Mouse (Mus musculus): Measurements from ENCODE around the gene Tecpr2. TPM values are rescaled to one million over a fixed set of nuclear protein-coding genes. Genes with fewer than 3 reads are reported as not detected.

Gene Tecpr2
- total RNA-seq, 2 experiments from 2014 or later = 2.3 to 2.9 TPM

- peak; percentile 1 for ATAC-seq (replicated peaks; ENCODE audit: low FRiP score, poor library complexity, severe bottlenecking)
Observed at GRCm38 (mm10) chr12:110974726-110975125, 85.7 kb downstream of the Tecpr2 start.

- no peak for ATAC-seq (replicated peaks; ENCODE audit: low FRiP score, poor library complexity, severe bottlenecking)
Observed at GRCm38 (mm10) chr12:110975385-110975784, 86.3 kb downstream of the Tecpr2 start.

GRCm38 (mm10) chr12:110975838-110976468 is 86.9 kb downstream of the Tecpr2 start:
- ATAC-seq (replicated peaks; ENCODE audit: low FRiP score, poor library complexity, severe bottlenecking) = no peak

GRCm38 (mm10) chr12:110976589-110977344 is 87.7 kb downstream of the Tecpr2 start:
- ATAC-seq (replicated peaks; ENCODE audit: low FRiP score, poor library complexity, severe bottlenecking) = no peak

- ATAC-seq (replicated peaks; ENCODE audit: low FRiP score, poor library complexity, severe bottlenecking) = no peak
Observed at GRCm38 (mm10) chr12:110977345-110977733, 88.3 kb downstream of the Tecpr2 start.

GRCm38 (mm10) chr12:110977896-110978606 is 89.0 kb downstream of the Tecpr2 start:
- ATAC-seq (replicated peaks; ENCODE audit: low FRiP score, poor library complexity, severe bottlenecking) = no peak

GRCm38 (mm10) chr12:110978607-110979406 is 89.7 kb downstream of the Tecpr2 start, which contains the start of gene Ankrd9:
Gene Ankrd9 (minus strand): TSS chr12:110979040.
- peak; percentile 72 for ATAC-seq (replicated peaks; ENCODE audit: low FRiP score, poor library complexity, severe bottlenecking)

GRCm38 (mm10) chr12:110979808-110980207 is 90.7 kb downstream of the Tecpr2 start:
- ATAC-seq (replicated peaks; ENCODE audit: low FRiP score, poor library complexity, severe bottlenecking) = no peak

GRCm38 (mm10) chr12:110981736-110982135 is 92.7 kb downstream of the Tecpr2 start:
- ATAC-seq (replicated peaks; ENCODE audit: low FRiP score, poor library complexity, severe bottlenecking) = no peak

GRCm38 (mm10) chr12:110983083-110983482 is 94.0 kb downstream of the Tecpr2 start:
- ATAC-seq (replicated peaks; ENCODE audit: low FRiP score, poor library complexity, severe bottlenecking) = no peak

- no peak for ATAC-seq (replicated peaks; ENCODE audit: low FRiP score, poor library complexity, severe bottlenecking)
Observed at GRCm38 (mm10) chr12:110983714-110984113, 94.7 kb downstream of the Tecpr2 start.

GRCm38 (mm10) chr12:110984598-110984997 is 95.5 kb downstream of the Tecpr2 start:
- no peak for ATAC-seq (replicated peaks; ENCODE audit: low FRiP score, poor library complexity, severe bottlenecking)

GRCm38 (mm10) chr12:110985141-110985540 is 96.1 kb downstream of the Tecpr2 start:
- ATAC-seq (replicated peaks; ENCODE audit: low FRiP score, poor library complexity, severe bottlenecking) = no peak

GRCm38 (mm10) chr12:110986536-110987425 is 97.7 kb downstream of the Tecpr2 start:
- ATAC-seq (replicated peaks; ENCODE audit: low FRiP score, poor library complexity, severe bottlenecking) = no peak

- no peak for ATAC-seq (replicated peaks; ENCODE audit: low FRiP score, poor library complexity, severe bottlenecking)
Observed at GRCm38 (mm10) chr12:110989409-110989808, 100.3 kb downstream of the Tecpr2 start.

- ATAC-seq (replicated peaks; ENCODE audit: low FRiP score, poor library complexity, severe bottlenecking) = no peak
Observed at GRCm38 (mm10) chr12:110990500-110990899, 101.4 kb downstream of the Tecpr2 start.

GRCm38 (mm10) chr12:110991361-110992127 is 102.5 kb downstream of the Tecpr2 start:
- peak; percentile 86 for ATAC-seq (replicated peaks; ENCODE audit: low FRiP score, poor library complexity, severe bottlenecking)

- ATAC-seq (replicated peaks; ENCODE audit: low FRiP score, poor library complexity, severe bottlenecking) = peak; percentile 90
Observed at GRCm38 (mm10) chr12:110992128-110992553, 103.1 kb downstream of the Tecpr2 start.

Measured in erythroblast, adult 5-6 weeks (primary cell).